Mouse (Mus musculus) ES-E14 (cell line): ENCODE measurements around the gene Slc2a4. TPM values are rescaled to one million over a fixed set of nuclear protein-coding genes. Genes with fewer than 3 reads are reported as not detected.

Source experiments
- DNase-seq: peaks from one replicate; pipeline ENCODE4 v3.0.0-alpha.2; 2013; ENCODE audit warnings: low read depth, low spot score
- H3K27ac ChIP-seq: 2 replicates; pipeline ENCODE4 v1.5.1; 2012; ENCODE audit warnings: low read depth, mild to moderate bottlenecking, low read length, moderate library complexity, mixed read lengths; ENCODE audit not compliant: poor library complexity, insufficient read depth, severe bottlenecking
- H3K36me3 ChIP-seq: 2 replicates; pipeline ENCODE4 v1.6.1; 2012; ENCODE audit warnings: mild to moderate bottlenecking, low read length, moderate library complexity, mixed read lengths; ENCODE audit not compliant: control insufficient read depth, poor library complexity, insufficient read depth, severe bottlenecking
- H3K4me1 ChIP-seq, 2 experiments: fragments of 150-350 bp in 1 of 2; sonication (generic) in 1 of 2; 2 replicates each; pipeline ENCODE4 v1.6.1; 2012; ENCODE audit warnings: low read length in 2 of 2, mild to moderate bottlenecking in 1 of 2, mixed read lengths in 1 of 2; ENCODE audit not compliant: control insufficient read depth in 2 of 2, insufficient read depth in 2 of 2, poor library complexity in 1 of 2
- H3K4me3 ChIP-seq, 2 experiments: fragments of 150-350 bp in 1 of 2; sonication (generic) in 1 of 2; 2 replicates each; pipeline ENCODE4 v1.5.1; 2012; ENCODE audit warnings: low read length in 2 of 2, low read depth in 1 of 2, mild to moderate bottlenecking in 1 of 2, mixed read lengths in 1 of 2; ENCODE audit not compliant: insufficient read depth in 1 of 2, poor library complexity in 1 of 2, severe bottlenecking in 1 of 2
- H3K9ac ChIP-seq: 2 replicates; pipeline ENCODE4 v1.6.1; 2012; ENCODE audit warnings: low read depth, mild to moderate bottlenecking, low read length, mixed read lengths; ENCODE audit not compliant: poor library complexity, insufficient read depth, severe bottlenecking
- H3K9me3 ChIP-seq: fragments of 150-350 bp; sonication (generic); 2 replicates; pipeline ENCODE4 v1.6.1; 2012; ENCODE audit warnings: low read depth, mild to moderate bottlenecking, low read length; ENCODE audit not compliant: control insufficient read depth, insufficient read depth
- CHD2 ChIP-seq: IDR thresholded peaks from 2 replicates; pipeline ENCODE4 v1.6.1; 2014; ENCODE audit warnings: mild to moderate bottlenecking, low read depth, low read length, inconsistent platforms
- HCFC1 ChIP-seq: IDR thresholded peaks from 2 replicates; pipeline ENCODE4 v1.6.1; 2012; ENCODE audit warnings: low read length, inconsistent platforms, borderline replicate concordance; ENCODE audit not compliant: insufficient read depth
- MAFK ChIP-seq: IDR thresholded peaks from 2 replicates; pipeline ENCODE4 v1.6.1; 2014; ENCODE audit warnings: mild to moderate bottlenecking, low read depth, low read length, inconsistent platforms; ENCODE audit not compliant: insufficient read depth
- ZC3H11A ChIP-seq: IDR thresholded peaks from 2 replicates; pipeline ENCODE4 v1.6.1; 2012; ENCODE audit warnings: low read depth, mild to moderate bottlenecking, inconsistent platforms, low read length, borderline replicate concordance
- ZNF384 ChIP-seq: IDR thresholded peaks from 2 replicates; pipeline ENCODE4 v1.6.1; 2012; ENCODE audit warnings: low read depth, low read length, inconsistent platforms
- in situ Hi-C, 2 experiments: fragments of 600-800 bp; cut with MboI; formaldehyde crosslinking; loops; one replicate each; pipeline ENCODE4 v1.15.1; 2025; ENCODE audit warnings: low sequenced_read_pairs in 2 of 2, inconsistent platforms in 1 of 2; ENCODE audit not compliant: unreplicated experiment in 2 of 2
- total RNA-seq: library from RNA; depleted of rRNA; stranded (reverse); fragments of 300-350 nt; gene quantifications from 2 replicates; pipeline ENCODE4 v1.2.3, GENCODE M21; 2012

The Slc2a4 gene
- total RNA-seq, 1 experiment, result 2.6 TPM

GRCm38 (mm10) chr11:69990850-69991691 is 43.1 kb upstream of the Slc2a4 start, which contains the start of gene Gabarap:
Gene Gabarap, plus strand, starts transcription at chr11:69991143.
- Histone ChIP-seq H3K4me3 (peak within 1 kb of the TSS; percentile 61 to 85), H3K9ac (peak within 1 kb of the TSS; percentile 92), H3K4me1 (peaks cover 0 to 1% of the 10 kb centered on the region in 2 experiments; a peak in 1 of 4 replicates), H3K36me3 (peaks cover 10% of the 10 kb centered on the region), H3K9me3 (no peaks in the 10 kb centered on the region), H3K27ac (peak within 1 kb of the TSS; percentile 30)
- in situ Hi-C loops, result no loop called here
- peak; percentile 95 for DNase-seq
- no peak for TF ChIP-seq ZC3H11A
- no peak for TF ChIP-seq MAFK
- peak; percentile 81 for TF ChIP-seq CHD2
- peak; percentile 52; the same call in 1 of the 2 replicates for TF ChIP-seq HCFC1
- TF ChIP-seq ZNF384, result no peak

GRCm38 (mm10) chr11:69989949-69990348 is 42.0 kb upstream of the Slc2a4 start:
- Histone ChIP-seq H3K36me3 (peaks cover 14% of the 10 kb centered on the region), H3K4me1 (peaks cover 0 to 1% of the 10 kb centered on the region in 2 experiments; a peak in 1 of 4 replicates), H3K9ac (no peak overlapping the region), H3K4me3 (no peak overlapping the region), H3K27ac (no peak overlapping the region), H3K9me3 (no peaks in the 10 kb centered on the region)
- TF ChIP-seq HCFC1, result no peak
- no peak for TF ChIP-seq ZC3H11A
- TF ChIP-seq ZNF384, result no peak
- no peak for TF ChIP-seq CHD2
- TF ChIP-seq MAFK, result no peak
- in situ Hi-C loops, result no loop called here
- DNase-seq, result no peak

- H3K9ac ChIP-seq, result no peak overlapping the region
- no peak overlapping the region for H3K4me3 ChIP-seq
- peaks cover 16% of the 10 kb centered on the region for H3K36me3 ChIP-seq
Measured at GRCm38 (mm10) chr11:69984431-69984830, 36.4 kb upstream of the Slc2a4 start.

GRCm38 (mm10) chr11:69983377-69983776 is 35.4 kb upstream of the Slc2a4 start:
- in situ Hi-C loops, result no loop called here
- H3K4me3 ChIP-seq, result no peak overlapping the region
- no peak for DNase-seq
- H3K9ac ChIP-seq, result no peak overlapping the region
- no peaks in the 10 kb centered on the region for H3K9me3 ChIP-seq
- peaks cover 16% of the 10 kb centered on the region for H3K36me3 ChIP-seq
- peaks cover 0 to 2% of the 10 kb centered on the region in 2 experiments; a peak in 1 of 4 replicates for H3K4me1 ChIP-seq
- no peak for TF ChIP-seq CHD2
- H3K27ac ChIP-seq, result no peak overlapping the region

More at GRCm38 (mm10) chr11:69984431-69984830, 36.4 kb upstream of the Slc2a4 start:
- in situ Hi-C loops, result no loop called here
- no peak for DNase-seq
- Histone ChIP-seq H3K9me3 (no peaks in the 10 kb centered on the region), H3K27ac (no peak overlapping the region), H3K4me1 (peaks cover 0 to 2% of the 10 kb centered on the region in 2 experiments; a peak in 1 of 4 replicates)
- no peak for TF ChIP-seq CHD2
- TF ChIP-seq MAFK, result no peak
- TF ChIP-seq ZNF384, result no peak
- TF ChIP-seq ZC3H11A, result no peak
- no peak for TF ChIP-seq HCFC1

- Histone ChIP-seq H3K4me3 (no peak overlapping the region), H3K36me3 (peaks cover 16% of the 10 kb centered on the region), H3K27ac (no peak overlapping the region), H3K9ac (no peak overlapping the region), H3K4me1 (peaks cover 0 to 2% of the 10 kb centered on the region in 2 experiments; a peak in 1 of 4 replicates), H3K9me3 (no peaks in the 10 kb centered on the region)
- in situ Hi-C loops, result no loop called here
- no peak for DNase-seq
- TF ChIP-seq HCFC1, result no peak
- no peak for TF ChIP-seq CHD2
- TF ChIP-seq ZNF384, result no peak
- no peak for TF ChIP-seq MAFK
- TF ChIP-seq ZC3H11A, result no peak
Measured at GRCm38 (mm10) chr11:69982877-69983276, 34.9 kb upstream of the Slc2a4 start.
